Mouse (Mus musculus) lung, adult 2 months (tissue): Measurements from ENCODE around the gene 9930022D16Rik. TPM values are rescaled to one million over a fixed set of nuclear protein-coding genes. Genes with fewer than 3 reads are reported as not detected.
A peak's percentile ranks its signal among the peaks of the same experiment; 100 is the strongest.

Experiments used
- DNase-seq: peaks from one replicate; pipeline ENCODE4 v3.0.0; 2022
- H3K4me1 ChIP-seq: fragments of 200-500 bp; 2 replicates; pipeline ENCODE4 v1.6.1; 2011; ENCODE audit warnings: low read length; ENCODE audit not compliant: control insufficient read depth, insufficient read depth
- H3K4me3 ChIP-seq: fragments of 200-500 bp; replicated peaks from 2 replicates; pipeline ENCODE3; 2011; ENCODE audit warnings: low read depth, mild to moderate bottlenecking, control low read depth, low read length; ENCODE audit errors: extremely low read depth
- CTCF ChIP-seq: fragments of 200-500 bp; IDR thresholded peaks from 2 replicates; pipeline ENCODE4 v1.5.1; 2011; ENCODE audit warnings: mild to moderate bottlenecking, low read length, control low read depth; ENCODE audit not compliant: insufficient read depth
- POLR2A ChIP-seq: fragments of 200-500 bp; IDR thresholded peaks from 2 replicates; pipeline ENCODE4 v1.6.1; 2011; ENCODE audit warnings: low read depth, mild to moderate bottlenecking, control low read depth, low read length, borderline replicate concordance; ENCODE audit errors: extremely low read depth
- WGBS: fragments of 180-500 bp; shearing (Covaris S2); methylation state at CpG from one replicate; pipeline ENCODE4 v1.1.7; 2018; 5-methylcytosine and 5-hydroxymethylcytosine counted together
- polyA plus RNA-seq: library from polyadenylated mRNA; depleted of rRNA; stranded (reverse); fragments of >200 nt; gene quantifications from 2 replicates; pipeline ENCODE4 v1.2.3, GENCODE M21; 2012

The 9930022D16Rik gene
- polyA plus RNA-seq, 1 experiment = not detected

- no peak for DNase-seq
- Histone ChIP-seq H3K4me3 (no peak overlapping the region), H3K4me1 (0 out of 2 replicates have a peak, but pooled peaks cover 3% of the 10 kb centered on the region)
- 57% methylated on average over 5 of the region's 5 CpGs for WGBS
- TF ChIP-seq POLR2A = no peak
- no peak for TF ChIP-seq CTCF
These were observed 28.5 kb downstream of the 9930022D16Rik start for GRCm38 (mm10) chr11:109442166-109442730.

- TF ChIP-seq CTCF (no peak), POLR2A (no peak)
- no peak overlapping the region for H3K4me3 ChIP-seq
- DNase-seq = no peak
- WGBS = 91% methylated on average over 8 of the region's 8 CpGs
- H3K4me1 ChIP-seq = 0 out of 2 replicates have a peak, but pooled peaks cover 3% of the 10 kb centered on the region
These were observed 29.9 kb downstream of the 9930022D16Rik start for GRCm38 (mm10) chr11:109443468-109444263.

GRCm38 (mm10) chr11:109444600-109444999 lies 30.9 kb downstream of the 9930022D16Rik start:
- 53% methylated on average over 7 of the region's 7 CpGs for WGBS
- no peak overlapping the region for H3K4me3 ChIP-seq
- no peaks in the 10 kb centered on the region for H3K4me1 ChIP-seq
- TF ChIP-seq POLR2A (no peak), CTCF (peak; percentile 44; the same call in 1 of the 2 replicates)
- peak; percentile 31 for DNase-seq

- 40% methylated on average over 13 of the region's 13 CpGs for WGBS
- TF ChIP-seq CTCF = peak; percentile 59
- no peak for TF ChIP-seq POLR2A
- Histone ChIP-seq H3K4me1 (no peaks in the 10 kb centered on the region), H3K4me3 (no peak overlapping the region)
- no peak for DNase-seq
These were observed 31.8 kb downstream of the 9930022D16Rik start for GRCm38 (mm10) chr11:109445438-109446035.

GRCm38 (mm10) chr11:109451169-109451568 lies 37.5 kb downstream of the 9930022D16Rik start:
- Histone ChIP-seq H3K4me1 (no peaks in the 10 kb centered on the region), H3K4me3 (no peak overlapping the region)
- 85% methylated on average over 11 of the region's 11 CpGs for WGBS
- no peak for DNase-seq
- TF ChIP-seq CTCF (no peak), POLR2A (no peak)

- no peak overlapping the region for H3K4me3 ChIP-seq
- no peak for DNase-seq
- no peak for TF ChIP-seq CTCF
- WGBS = 91% methylated on average over 5 of the region's 5 CpGs
- no peaks in the 10 kb centered on the region for H3K4me1 ChIP-seq
These were observed 42.5 kb downstream of the 9930022D16Rik start for GRCm38 (mm10) chr11:109456261-109456660.

GRCm38 (mm10) chr11:109458165-109458564 lies 44.4 kb downstream of the 9930022D16Rik start:
- no peaks in the 10 kb centered on the region for H3K4me1 ChIP-seq
- TF ChIP-seq POLR2A (no peak), CTCF (no peak)
- no peak for DNase-seq
- no peak overlapping the region for H3K4me3 ChIP-seq
- 93% methylated on average over 11 of the region's 11 CpGs for WGBS

GRCm38 (mm10) chr11:109460586-109460985 lies 46.9 kb downstream of the 9930022D16Rik start:
- no peak for DNase-seq
- Histone ChIP-seq H3K4me3 (no peak overlapping the region), H3K4me1 (no peaks in the 10 kb centered on the region)
- TF ChIP-seq CTCF = no peak
- no peak for TF ChIP-seq POLR2A
- WGBS = 32% methylated on average over 5 of the region's 5 CpGs

- no peaks in the 10 kb centered on the region for H3K4me1 ChIP-seq
- TF ChIP-seq POLR2A = no peak
- no peak for TF ChIP-seq CTCF
- 93% methylated on average over 4 of the region's 4 CpGs for WGBS
- no peak overlapping the region for H3K4me3 ChIP-seq
- no peak for DNase-seq
These were observed 51.4 kb downstream of the 9930022D16Rik start for GRCm38 (mm10) chr11:109465068-109465467.
